Comparison of ENCODE assay signal across 18 mouse cellular contexts in genomic region chr8:54953351-54953750, GRCm38 (mm10). TPM values are rescaled to one million over a fixed set of nuclear protein-coding genes. Genes with fewer than 3 reads are reported as not detected.
A peak's percentile ranks its signal among the peaks of the same experiment; 100 is the strongest.
DNase-seq lines count a peak whose midpoint lies in the region; ATAC-seq and TF ChIP-seq lines count a peak whose summit lies in the region.
"Had no signal": no experiment of that assay in that cellular context is flagged by ENCODE, and none has a peak within 500 bp of the region (broad histone marks: within the 10 kb centered on the region; RNA-seq: fewer than 3 reads in every experiment).

No protein-coding gene starts in this region.

- H3K4me2 ChIP-seq in forebrain, embryonic 13.5 days: peak overlapping the region; percentile 61
- peak overlapping the region; percentile 58 for H3K4me2 ChIP-seq in hindbrain, postnatal 0 days (ENCODE audit: low read depth, low read length)
- peak overlapping the region; percentile 60 for H3K4me2 ChIP-seq in midbrain, postnatal 0 days (ENCODE audit: low read depth, low read length, poor library complexity, severe bottlenecking)
- H3K4me2 ChIP-seq: limb, embryonic 15.5 days had no signal

- H3K4me3 ChIP-seq in forebrain, embryonic 13.5 days: no peak overlapping the region
- H3K4me3 ChIP-seq in forebrain, embryonic 10.5 days: no peak overlapping the region
- no peak overlapping the region; the same call in 1 of the 2 replicates for H3K4me3 ChIP-seq in cortical plate, adult 2 months (ENCODE audit: insufficient read depth, low read length)
- peak overlapping the region; percentile 80 for H3K4me3 ChIP-seq in hindbrain, postnatal 0 days (ENCODE audit: low read length)
- peak overlapping the region; percentile 74 for H3K4me3 ChIP-seq in midbrain, postnatal 0 days (ENCODE audit: low read depth, low read length)
- H3K4me3 ChIP-seq: heart, adult 2 months; limb, embryonic 15.5 days; megakaryocyte, embryonic 14.5 days had no signal

- no peaks in the 10 kb centered on the region for H3K27me3 ChIP-seq in forebrain, embryonic 13.5 days
- H3K27me3 ChIP-seq in forebrain, embryonic 10.5 days (ENCODE audit: poor library complexity, severe bottlenecking): no peaks in the 10 kb centered on the region
- H3K27me3 ChIP-seq in hindbrain, postnatal 0 days (ENCODE audit: insufficient read depth, low read length): no peaks in the 10 kb centered on the region
- H3K27me3 ChIP-seq in midbrain, postnatal 0 days (ENCODE audit: insufficient read depth, low read length): no peaks in the 10 kb centered on the region
- H3K27me3 ChIP-seq: CH12.LX; limb, embryonic 15.5 days; megakaryocyte, embryonic 14.5 days had no signal

- no peak for TF ChIP-seq CTCF in cortical plate, adult 2 months (IDR thresholded peaks at IDR 0.05; ENCODE audit: extremely low read depth, insufficient read depth, low read length)
- TF ChIP-seq CTCF in hindbrain, postnatal 0 days (IDR thresholded peaks at IDR 0.05; ENCODE audit: low read depth): no peak
- no peak for TF ChIP-seq CTCF in midbrain, postnatal 0 days (IDR thresholded peaks at IDR 0.05)

- ATAC-seq in forebrain, embryonic 13.5 days: no peak
- ATAC-seq in hindbrain, postnatal 0 days: no peak
- ATAC-seq in midbrain, postnatal 0 days (ENCODE audit: low FRiP score): no peak

- peak overlapping the region; percentile 95 for H3K27ac ChIP-seq in forebrain, embryonic 13.5 days
- no peak overlapping the region for H3K27ac ChIP-seq in forebrain, embryonic 10.5 days
- 0 out of 2 replicates have a peak overlapping the region, but pooled peaks have one; percentile 23 for H3K27ac ChIP-seq in cortical plate, adult 2 months (ENCODE audit: insufficient read depth, low read length)
- peak overlapping the region; percentile 97 for H3K27ac ChIP-seq in hindbrain, postnatal 0 days
- peak overlapping the region; percentile 98 for H3K27ac ChIP-seq in midbrain, postnatal 0 days (ENCODE audit: low read depth, low read length)
- H3K27ac ChIP-seq: heart, adult 2 months; limb, embryonic 15.5 days had no signal

- H3K9ac ChIP-seq in forebrain, embryonic 13.5 days: 0 out of 2 replicates have a peak overlapping the region, but pooled peaks have one; percentile 58
- H3K9ac ChIP-seq in hindbrain, postnatal 0 days (replicated peaks; ENCODE audit: low read length): peak overlapping the region; percentile 93
- peak overlapping the region; percentile 44; the same call in 1 of the 2 replicates for H3K9ac ChIP-seq in midbrain, postnatal 0 days (replicated peaks; ENCODE audit: low read length, poor library complexity, severe bottlenecking)
- H3K9ac ChIP-seq: limb, embryonic 15.5 days had no signal

- peaks cover 14% of the 10 kb centered on the region; the same call in 1 of the 2 replicates for H3K4me1 ChIP-seq in forebrain, embryonic 13.5 days
- H3K4me1 ChIP-seq in forebrain, embryonic 10.5 days: peaks cover 19% of the 10 kb centered on the region
- H3K4me1 ChIP-seq in cortical plate, adult 2 months (ENCODE audit: control insufficient read depth, insufficient read depth, low read length): peaks cover 2% of the 10 kb centered on the region; the same call in 1 of the 2 replicates
- H3K4me1 ChIP-seq in hindbrain, postnatal 0 days (ENCODE audit: insufficient read depth, low read length): no peaks in the 10 kb centered on the region
- H3K4me1 ChIP-seq in midbrain, postnatal 0 days (ENCODE audit: insufficient read depth, low read length): no peaks in the 10 kb centered on the region
- H3K4me1 ChIP-seq: limb, embryonic 15.5 days; megakaryocyte, embryonic 14.5 days had no signal

- no peaks in the 10 kb centered on the region for H3K9me3 ChIP-seq in forebrain, embryonic 13.5 days (replicated peaks)
- H3K9me3 ChIP-seq in forebrain, embryonic 10.5 days: no peaks in the 10 kb centered on the region
- no peaks in the 10 kb centered on the region for H3K9me3 ChIP-seq in hindbrain, postnatal 0 days (ENCODE audit: low read length)
- no peaks in the 10 kb centered on the region for H3K9me3 ChIP-seq in midbrain, postnatal 0 days (ENCODE audit: low read length)
- H3K9me3 ChIP-seq: limb, embryonic 15.5 days; megakaryocyte, embryonic 14.5 days had no signal

- 49% methylated on average over 2 of the region's 2 CpGs for WGBS in forebrain, embryonic 13.5 days
- 87% methylated on average over 2 of the region's 2 CpGs for WGBS in forebrain, embryonic 10.5 days
- 36% methylated on average over 2 of the region's 2 CpGs for WGBS in hindbrain, postnatal 0 days
- WGBS in midbrain, postnatal 0 days: 25% methylated on average over 2 of the region's 2 CpGs

- no peak for DNase-seq in forebrain, embryonic 10.5 days (ENCODE audit: extremely low spot score, low spot score)
- peak; percentile 36 for DNase-seq in hindbrain, postnatal 0 days (ENCODE audit: low spot score)
- no peak for DNase-seq in midbrain, postnatal 0 days (ENCODE audit: low spot score)
- DNase-seq in cerebellum, postnatal 25 days: no peak
- DNase-seq in MN1 (ENCODE audit: low spot score): no peak
- DNase-seq: adrenal gland, postnatal 14 days; gastrocnemius, postnatal 10 days; heart, adult 2 months; kidney, adult 18-20 months; kidney, postnatal 14 days; lung, postnatal 14 days; right cerebral cortex, postnatal 25 days; thymus, postnatal 25 days had no signal

- H3K36me3 ChIP-seq in forebrain, embryonic 13.5 days (ENCODE audit: poor library complexity, severe bottlenecking): no peaks in the 10 kb centered on the region
- H3K36me3 ChIP-seq in forebrain, embryonic 10.5 days (replicated peaks): no peaks in the 10 kb centered on the region
- no peaks in the 10 kb centered on the region for H3K36me3 ChIP-seq in hindbrain, postnatal 0 days (ENCODE audit: insufficient read depth, low read length)
- H3K36me3 ChIP-seq in midbrain, postnatal 0 days (ENCODE audit: insufficient read depth, low read length): no peaks in the 10 kb centered on the region
- H3K36me3 ChIP-seq: limb, embryonic 15.5 days had no signal

- TF ChIP-seq POLR2A in cortical plate, adult 2 months (IDR thresholded peaks at IDR 0.05; ENCODE audit: extremely low read depth, insufficient read depth, low read length): no peak

RNA-seq across cellular contexts. Expression of gene Gpm6a, which starts 1.3 kb away (rescaled TPM):
- polyA plus RNA-seq in forebrain, embryonic 13.5 days (2015; fragmentation: Nextera tagmentation; extraction: Ambion mirVana): 366 and 370 TPM in 2 replicates
- polyA plus RNA-seq in forebrain, embryonic 10.5 days (2016; fragmentation: Nextera tagmentation; extraction: Ambion mirVana): 28.0 and 29.8 TPM in 2 replicates
- polyA plus RNA-seq in cortical plate, adult 2 months (2012; rRNA removed): 881 and 903 TPM in 2 replicates
- total RNA-seq in hindbrain, postnatal 0 days (2014; rRNA removed): 709 and 772 TPM in 2 replicates
- 546 and 548 TPM in 2 replicates for polyA plus RNA-seq in hindbrain, postnatal 0 days (2015; fragmentation: Nextera tagmentation; extraction: Ambion mirVana)
- 913 and 1,167 TPM in 2 replicates for total RNA-seq in midbrain, postnatal 0 days (2014; rRNA removed)
- 620 and 624 TPM in 2 replicates for polyA plus RNA-seq in midbrain, postnatal 0 days (2015; fragmentation: Nextera tagmentation; extraction: Ambion mirVana)

Comparison
In these comparisons a context has a peak if more than half of its experiments do, and no peak if none do; other contexts are left out.
1. RNA of gene Gpm6a, which starts 1.3 kb away (polyA plus RNA-seq): 881 to 903 TPM in cortical plate, adult 2 months, 620 to 624 TPM in midbrain, postnatal 0 days, 546 to 548 TPM in hindbrain, postnatal 0 days and 366 to 370 TPM in forebrain, embryonic 13.5 days; 28.0 to 29.8 TPM in forebrain, embryonic 10.5 days; every median in the first group is over 10 times any median in the second.
2. H3K4me3 ChIP-seq: peak in hindbrain, postnatal 0 days (single experiment) and midbrain, postnatal 0 days (single experiment); none in forebrain, embryonic 13.5 days (single experiment), forebrain, embryonic 10.5 days (single experiment) and cortical plate, adult 2 months (single experiment).
3. Peak in every context shown above with its lines, with median percentiles within 50 percentile points of each other: H3K4me2 ChIP-seq and H3K9ac ChIP-seq.